Mouse (Mus musculus): ENCODE results near the gene Kcnh1.

The Kcnh1 gene

GRCm38 (mm10) chr1:192315392-192316070 is 125.0 kb downstream of the Kcnh1 start:
- DNase-seq (ENCODE audit: low read depth, low spot score) = no peak

GRCm38 (mm10) chr1:192324223-192324622 is 133.6 kb downstream of the Kcnh1 start:
- no peak for DNase-seq (ENCODE audit: low read depth, low spot score)

GRCm38 (mm10) chr1:192327052-192327451 is 136.5 kb downstream of the Kcnh1 start:
- DNase-seq (ENCODE audit: low read depth, low spot score) = no peak

- DNase-seq (ENCODE audit: low read depth, low spot score) = no peak
Observed at GRCm38 (mm10) chr1:192331207-192331606, 140.6 kb downstream of the Kcnh1 start.

GRCm38 (mm10) chr1:192336029-192336428 is 145.5 kb downstream of the Kcnh1 start:
- no peak for DNase-seq (ENCODE audit: low read depth, low spot score)

- no peak for DNase-seq (ENCODE audit: low read depth, low spot score)
Observed at GRCm38 (mm10) chr1:192339361-192340077, 148.9 kb downstream of the Kcnh1 start.

GRCm38 (mm10) chr1:192341774-192342173 is 151.2 kb downstream of the Kcnh1 start:
- no peak for DNase-seq (ENCODE audit: low read depth, low spot score)

- no peak for DNase-seq (ENCODE audit: low read depth, low spot score)
Observed at GRCm38 (mm10) chr1:192343996-192344395, 153.4 kb downstream of the Kcnh1 start.

- DNase-seq (ENCODE audit: low read depth, low spot score) = no peak
Observed at GRCm38 (mm10) chr1:192347327-192347726, 156.8 kb downstream of the Kcnh1 start.

GRCm38 (mm10) chr1:192356231-192356630 is 165.7 kb downstream of the Kcnh1 start:
- DNase-seq (ENCODE audit: low read depth, low spot score) = no peak

GRCm38 (mm10) chr1:192359212-192359611 is 168.6 kb downstream of the Kcnh1 start:
- DNase-seq (ENCODE audit: low read depth, low spot score) = no peak

- no peak for DNase-seq (ENCODE audit: low read depth, low spot score)
Observed at GRCm38 (mm10) chr1:192368336-192368735, 177.8 kb downstream of the Kcnh1 start.

GRCm38 (mm10) chr1:192371943-192372614 is 181.5 kb downstream of the Kcnh1 start:
- DNase-seq (ENCODE audit: low read depth, low spot score) = no peak

GRCm38 (mm10) chr1:192378546-192379075 is 188.0 kb downstream of the Kcnh1 start:
- no peak for DNase-seq (ENCODE audit: low read depth, low spot score)

GRCm38 (mm10) chr1:192380596-192381041 is 190.0 kb downstream of the Kcnh1 start:
- DNase-seq (ENCODE audit: low read depth, low spot score) = peak; percentile 43

- no peak for DNase-seq (ENCODE audit: low read depth, low spot score)
Observed at GRCm38 (mm10) chr1:192387624-192388023, 197.1 kb downstream of the Kcnh1 start.

GRCm38 (mm10) chr1:192391041-192391440 is 200.5 kb downstream of the Kcnh1 start:
- no peak for DNase-seq (ENCODE audit: low read depth, low spot score)

GRCm38 (mm10) chr1:192392232-192392631 is 201.7 kb downstream of the Kcnh1 start:
- DNase-seq (ENCODE audit: low read depth, low spot score) = no peak

- no peak for DNase-seq (ENCODE audit: low read depth, low spot score)
Observed at GRCm38 (mm10) chr1:192399667-192400490, 209.3 kb downstream of the Kcnh1 start.

- DNase-seq (ENCODE audit: low read depth, low spot score) = no peak
Observed at GRCm38 (mm10) chr1:192400991-192401390, 210.4 kb downstream of the Kcnh1 start.

Data from ZHBTc4 (cell line).